Mouse (Mus musculus) gastrocnemius, postnatal 14 days (tissue): Measurements from ENCODE around the gene Sema3a. TPM values are rescaled to one million over a fixed set of nuclear protein-coding genes. Genes with fewer than 3 reads are reported as not detected.

Experiments
- DNase-seq: peaks from one replicate; pipeline ENCODE4 v3.0.0; 2021; ENCODE audit warnings: mixed read lengths
- intact Hi-C: fragments of 180-260 bp; cut with DNase I; formaldehyde crosslinking; loops from one replicate; pipeline ENCODE4 v1.15.1; 2025; ENCODE audit warnings: low total_unique reads
- total RNA-seq, 2 experiments: library from RNA; stranded (reverse); gene quantifications; 2 replicates each; pipeline ENCODE4 v1.2.3; 2021

Sema3a gene
- total RNA-seq, 2 experiments from 2014 or later: 3.7 to 4.7 TPM

GRCm38 (mm10) chr5:13629916-13630315, 504.7 kb downstream of the Sema3a start:
- DNase-seq: no peak

GRCm38 (mm10) chr5:13630692-13631091, 505.5 kb downstream of the Sema3a start:
- intact Hi-C loops: loop anchor here (5.0 kb wide), 1 partner anchor 1068 kb away; no protein-coding TSS in a partner anchor

More at GRCm38 (mm10) chr5:13629916-13630315, 504.7 kb downstream of the Sema3a start:
- intact Hi-C loops: loop anchor here (5.0 kb wide), 1 partner anchor 1068 kb away; no protein-coding TSS in a partner anchor

GRCm38 (mm10) chr5:13636237-13636636, 511.0 kb downstream of the Sema3a start:
- intact Hi-C loops: no loop called here
- DNase-seq: no peak

More at GRCm38 (mm10) chr5:13630692-13631091, 505.5 kb downstream of the Sema3a start:
- DNase-seq: no peak
